Mouse (Mus musculus) retina, postnatal 7 days (tissue): ENCODE data around the gene Hoxb8.

ENCODE experiments used
- DNase-seq: peaks from one replicate; pipeline ENCODE4 v3.0.0-alpha.2; 2012; ENCODE audit warnings: low read depth, low spot score

The Hoxb8 gene

GRCm38 (mm10) chr11:96298895-96299667 lies 17.4 kb downstream of the Hoxb8 start:
- no peak for DNase-seq

GRCm38 (mm10) chr11:96299781-96300180 lies 18.1 kb downstream of the Hoxb8 start:
- DNase-seq = no peak

GRCm38 (mm10) chr11:96300354-96301063 lies 18.8 kb downstream of the Hoxb8 start:
- no peak for DNase-seq

- DNase-seq = no peak
These were observed 19.3 kb downstream of the Hoxb8 start for GRCm38 (mm10) chr11:96301064-96301431.

GRCm38 (mm10) chr11:96301837-96302236 lies 20.1 kb downstream of the Hoxb8 start:
- no peak for DNase-seq

- DNase-seq = no peak
These were observed 20.9 kb downstream of the Hoxb8 start for GRCm38 (mm10) chr11:96302381-96303150.

- DNase-seq = no peak
These were observed 21.7 kb downstream of the Hoxb8 start, which contains the start of gene Hoxb5 for GRCm38 (mm10) chr11:96303151-96304099. Gene Hoxb5 (plus strand): TSS chr11:96303336.

GRCm38 (mm10) chr11:96304381-96305195 lies 22.9 kb downstream of the Hoxb8 start:
- no peak for DNase-seq

- DNase-seq = no peak
These were observed 23.9 kb downstream of the Hoxb8 start for GRCm38 (mm10) chr11:96305505-96306182.

GRCm38 (mm10) chr11:96306183-96306907 lies 24.6 kb downstream of the Hoxb8 start:
- no peak for DNase-seq

GRCm38 (mm10) chr11:96306908-96307269 lies 25.2 kb downstream of the Hoxb8 start:
- DNase-seq = no peak

- no peak for DNase-seq
These were observed 27.1 kb downstream of the Hoxb8 start for GRCm38 (mm10) chr11:96308763-96309162.

GRCm38 (mm10) chr11:96309288-96309687 lies 27.6 kb downstream of the Hoxb8 start:
- no peak for DNase-seq

GRCm38 (mm10) chr11:96310183-96310938 lies 28.7 kb downstream of the Hoxb8 start:
- no peak for DNase-seq

- no peak for DNase-seq
These were observed 29.4 kb downstream of the Hoxb8 start for GRCm38 (mm10) chr11:96311097-96311496.

- peak; percentile 36 for DNase-seq
These were observed 30.1 kb downstream of the Hoxb8 start for GRCm38 (mm10) chr11:96311520-96312417.

- DNase-seq = no peak
These were observed 31.4 kb downstream of the Hoxb8 start for GRCm38 (mm10) chr11:96313134-96313533.
